Mouse (Mus musculus) liver, embryonic 13.5 days (tissue): Measurements from ENCODE around the gene Tns3. TPM values are rescaled to one million over a fixed set of nuclear protein-coding genes. Genes with fewer than 3 reads are reported as not detected.

Experiments
- ATAC-seq: fragments of 200-750 bp; cut with Nextera tagmentation; 2 replicates; pipeline ENCODE4 v1.8.0; 2017; ENCODE audit warnings: low read depth, mild to moderate bottlenecking, moderate number of reproducible peaks, moderate library complexity
- DNase-seq: peaks from one replicate; pipeline ENCODE4 v3.0.0; 2022
- H3K27ac ChIP-seq: fragments of 300-500 bp; sonication (generic); 2 replicates; pipeline ENCODE4 v1.5.1; 2015; ENCODE audit warnings: moderate library complexity, mild to moderate bottlenecking, inconsistent platforms
- H3K27me3 ChIP-seq: fragments of 300-500 bp; sonication (generic); 2 replicates; pipeline ENCODE4 v1.6.1; 2015; ENCODE audit warnings: mild to moderate bottlenecking, inconsistent platforms
- H3K36me3 ChIP-seq: fragments of 300-500 bp; sonication (generic); 2 replicates; pipeline ENCODE4 v1.6.1; 2015; ENCODE audit warnings: mild to moderate bottlenecking, inconsistent platforms
- H3K4me1 ChIP-seq: fragments of 300-500 bp; sonication (generic); replicated peaks from 2 replicates; pipeline ENCODE4 v1.6.1; 2015; ENCODE audit warnings: inconsistent platforms
- H3K4me2 ChIP-seq: fragments of 300-500 bp; sonication (generic); 2 replicates; pipeline ENCODE4 v1.6.1; 2015; ENCODE audit warnings: inconsistent platforms, mild to moderate bottlenecking, moderate library complexity
- H3K4me3 ChIP-seq: fragments of 300-500 bp; sonication (generic); replicated peaks from 2 replicates; pipeline ENCODE4 v1.5.1; 2015; ENCODE audit warnings: mild to moderate bottlenecking, inconsistent platforms
- H3K9ac ChIP-seq: fragments of 300-500 bp; sonication (generic); 2 replicates; pipeline ENCODE4 v1.6.1; 2015; ENCODE audit warnings: mild to moderate bottlenecking, inconsistent platforms
- H3K9me3 ChIP-seq: fragments of 300-500 bp; sonication (generic); replicated peaks from 2 replicates; pipeline ENCODE4 v1.6.1; 2016; ENCODE audit warnings: inconsistent platforms
- WGBS: fragments of 180-500 bp; shearing (Covaris S2); methylation state at CpG from one replicate; pipeline ENCODE4 v1.1.7; 2015; ENCODE audit not compliant: insufficient replicate concordance; 5-methylcytosine and 5-hydroxymethylcytosine counted together
- polyA plus RNA-seq: library from polyadenylated mRNA; unstranded; fragments of >200 nt; fragmentation: Nextera tagmentation; extraction: Ambion mirVana; gene quantifications from 2 replicates; pipeline ENCODE4 v1.2.1, GENCODE M21; 2015

Gene Tns3
- polyA plus RNA-seq, 1 experiment from 2014 or later: 2.8 TPM

- Histone ChIP-seq H3K36me3 (no peaks in the 10 kb centered on the region), H3K9me3 (no peaks in the 10 kb centered on the region), H3K9ac (no peak overlapping the region), H3K4me2 (peak overlapping the region; percentile 12), H3K27ac (peak overlapping the region; percentile 39), H3K27me3 (no peaks in the 10 kb centered on the region), H3K4me3 (no peak overlapping the region), H3K4me1 (peaks cover 5% of the 10 kb centered on the region; the same call in 1 of the 2 replicates)
- DNase-seq (no peak), ATAC-seq (peak; percentile 55)
- 44% methylated on average over 16 of the region's 16 CpGs for WGBS
Observed at GRCm38 (mm10) chr11:8692536-8693471, 28.5 kb upstream of the Tns3 start.

GRCm38 (mm10) chr11:8692162-8692535 is 27.8 kb upstream of the Tns3 start:
- no peaks in the 10 kb centered on the region for H3K36me3 ChIP-seq
- no peak overlapping the region for H3K9ac ChIP-seq
- H3K9me3 ChIP-seq: no peaks in the 10 kb centered on the region
- H3K4me1 ChIP-seq: peaks cover 5% of the 10 kb centered on the region; the same call in 1 of the 2 replicates
- ATAC-seq (no peak), DNase-seq (no peak)
- H3K4me2 ChIP-seq: no peak overlapping the region
- 29% methylated on average over 6 of the region's 6 CpGs for WGBS
- H3K27me3 ChIP-seq: no peaks in the 10 kb centered on the region
- H3K27ac ChIP-seq: 0 out of 2 replicates have a peak overlapping the region, but pooled peaks have one; percentile 39
- H3K4me3 ChIP-seq: no peak overlapping the region

GRCm38 (mm10) chr11:8691605-8692004 is 27.3 kb upstream of the Tns3 start:
- H3K4me2 ChIP-seq: no peak overlapping the region
- H3K4me1 ChIP-seq: peaks cover 5% of the 10 kb centered on the region; the same call in 1 of the 2 replicates
- H3K9ac ChIP-seq: no peak overlapping the region
- no peaks in the 10 kb centered on the region for H3K9me3 ChIP-seq
- ATAC-seq: no peak
- no peaks in the 10 kb centered on the region for H3K36me3 ChIP-seq
- WGBS: 57% methylated on average over 4 of the region's 4 CpGs
- DNase-seq: no peak
- H3K27ac ChIP-seq: no peak overlapping the region
- no peak overlapping the region for H3K4me3 ChIP-seq
- H3K27me3 ChIP-seq: no peaks in the 10 kb centered on the region

GRCm38 (mm10) chr11:8690633-8691032 is 26.3 kb upstream of the Tns3 start:
- Histone ChIP-seq H3K36me3 (no peaks in the 10 kb centered on the region), H3K4me1 (peaks cover 5% of the 10 kb centered on the region; the same call in 1 of the 2 replicates), H3K9ac (no peak overlapping the region), H3K27me3 (no peaks in the 10 kb centered on the region), H3K4me2 (no peak overlapping the region), H3K27ac (no peak overlapping the region), H3K4me3 (no peak overlapping the region), H3K9me3 (no peaks in the 10 kb centered on the region)
- ATAC-seq (no peak), DNase-seq (no peak)
- 51% methylated on average over 4 of the region's 4 CpGs for WGBS

- DNase-seq (peak; percentile 18), ATAC-seq (peak; percentile 16; the same call in 1 of the 2 replicates)
- H3K36me3 ChIP-seq: no peaks in the 10 kb centered on the region
- H3K27me3 ChIP-seq: no peaks in the 10 kb centered on the region
- H3K9me3 ChIP-seq: no peaks in the 10 kb centered on the region
- no peak overlapping the region for H3K4me3 ChIP-seq
- 16% methylated on average over 7 of the region's 7 CpGs for WGBS
- H3K4me1 ChIP-seq: peaks cover 5% of the 10 kb centered on the region; the same call in 1 of the 2 replicates
- H3K4me2 ChIP-seq: no peak overlapping the region
- H3K27ac ChIP-seq: peak overlapping the region; percentile 39; the same call in 1 of the 2 replicates
- no peak overlapping the region for H3K9ac ChIP-seq
Observed at GRCm38 (mm10) chr11:8689515-8689914, 25.2 kb upstream of the Tns3 start.

- peak overlapping the region; percentile 39; the same call in 1 of the 2 replicates for H3K27ac ChIP-seq
- peaks cover 5% of the 10 kb centered on the region for H3K4me1 ChIP-seq
- no peaks in the 10 kb centered on the region for H3K9me3 ChIP-seq
- no peak overlapping the region for H3K4me2 ChIP-seq
- ATAC-seq: no peak
- H3K27me3 ChIP-seq: no peaks in the 10 kb centered on the region
- no peak overlapping the region for H3K9ac ChIP-seq
- no peak for DNase-seq
- 52% methylated on average over 8 of the region's 8 CpGs for WGBS
- H3K36me3 ChIP-seq: no peaks in the 10 kb centered on the region
- no peak overlapping the region for H3K4me3 ChIP-seq
Observed at GRCm38 (mm10) chr11:8688907-8689306, 24.6 kb upstream of the Tns3 start.

- no peak overlapping the region for H3K9ac ChIP-seq
- H3K4me2 ChIP-seq: no peak overlapping the region
- H3K27me3 ChIP-seq: no peaks in the 10 kb centered on the region
- ATAC-seq (no peak), DNase-seq (no peak)
- H3K9me3 ChIP-seq: no peaks in the 10 kb centered on the region
- no peaks in the 10 kb centered on the region; the same call in 1 of the 2 replicates for H3K4me1 ChIP-seq
- H3K4me3 ChIP-seq: no peak overlapping the region
- H3K27ac ChIP-seq: no peak overlapping the region
- WGBS: 35% methylated on average over 3 of the region's 3 CpGs
- no peaks in the 10 kb centered on the region for H3K36me3 ChIP-seq
Observed at GRCm38 (mm10) chr11:8686501-8686900, 22.2 kb upstream of the Tns3 start.

GRCm38 (mm10) chr11:8686061-8686460 is 21.7 kb upstream of the Tns3 start:
- 55% methylated on average over 1 of the region's 1 CpGs for WGBS
- H3K36me3 ChIP-seq: no peaks in the 10 kb centered on the region

GRCm38 (mm10) chr11:8685195-8685594 is 20.9 kb upstream of the Tns3 start:
- Histone ChIP-seq H3K27ac (no peak overlapping the region), H3K4me2 (no peak overlapping the region), H3K27me3 (no peaks in the 10 kb centered on the region), H3K36me3 (no peaks in the 10 kb centered on the region), H3K4me3 (no peak overlapping the region), H3K4me1 (no peaks in the 10 kb centered on the region; the same call in 1 of the 2 replicates), H3K9me3 (no peaks in the 10 kb centered on the region), H3K9ac (no peak overlapping the region)
- peak; percentile 34; the same call in 1 of the 2 replicates for ATAC-seq
- 8% methylated on average over 3 of the region's 3 CpGs for WGBS
- DNase-seq: no peak

More at GRCm38 (mm10) chr11:8686061-8686460, 21.7 kb upstream of the Tns3 start:
- Histone ChIP-seq H3K27me3 (no peaks in the 10 kb centered on the region), H3K9ac (no peak overlapping the region), H3K4me2 (no peak overlapping the region), H3K4me1 (no peaks in the 10 kb centered on the region; the same call in 1 of the 2 replicates), H3K27ac (no peak overlapping the region), H3K4me3 (no peak overlapping the region), H3K9me3 (no peaks in the 10 kb centered on the region)
- no peak for DNase-seq
- no peak for ATAC-seq

GRCm38 (mm10) chr11:8684262-8684661 is 19.9 kb upstream of the Tns3 start:
- Histone ChIP-seq H3K27me3 (no peaks in the 10 kb centered on the region), H3K9ac (no peak overlapping the region), H3K36me3 (no peaks in the 10 kb centered on the region), H3K27ac (no peak overlapping the region), H3K9me3 (no peaks in the 10 kb centered on the region), H3K4me1 (no peaks in the 10 kb centered on the region; the same call in 1 of the 2 replicates), H3K4me2 (no peak overlapping the region), H3K4me3 (no peak overlapping the region)
- no peak for ATAC-seq
- WGBS: 52% methylated on average over 5 of the region's 5 CpGs
- no peak for DNase-seq

- no peak for ATAC-seq
- Histone ChIP-seq H3K4me3 (no peak overlapping the region), H3K9me3 (no peaks in the 10 kb centered on the region), H3K4me2 (no peak overlapping the region), H3K4me1 (no peaks in the 10 kb centered on the region; the same call in 1 of the 2 replicates), H3K36me3 (no peaks in the 10 kb centered on the region), H3K27me3 (no peaks in the 10 kb centered on the region), H3K9ac (no peak overlapping the region), H3K27ac (no peak overlapping the region)
- no peak for DNase-seq
- 57% methylated on average over 3 of the region's 3 CpGs for WGBS
Observed at GRCm38 (mm10) chr11:8681356-8681755, 17.0 kb upstream of the Tns3 start.
